Mouse (Mus musculus) G1E (cell line): ENCODE data around the gene Erbin. TPM values are rescaled to one million over a fixed set of nuclear protein-coding genes. Genes with fewer than 3 reads are reported as not detected.

ENCODE experiments used
- ATAC-seq: 2 replicates; pipeline ENCODE4 v1.8.0; 2016; ENCODE audit warnings: mild to moderate bottlenecking; ENCODE audit not compliant: insufficient number of reproducible peaks, poor library complexity, low FRiP score, severe bottlenecking; ENCODE audit errors: extremely low read depth
- DNase-seq: peaks from one replicate; pipeline ENCODE4 v3.0.0; 2012; ENCODE audit warnings: low spot score
- H3K27me3 ChIP-seq: 2 replicates; pipeline ENCODE4 v1.6.1; 2012; ENCODE audit warnings: mild to moderate bottlenecking, low read length, inconsistent platforms; ENCODE audit not compliant: insufficient read depth
- H3K36me3 ChIP-seq: replicated peaks from 2 replicates; pipeline ENCODE3; 2012; ENCODE audit warnings: mild to moderate bottlenecking, inconsistent platforms
- H3K4me1 ChIP-seq: 2 replicates; pipeline ENCODE4 v1.6.1; 2012; ENCODE audit warnings: low read depth, low read length, inconsistent platforms, mixed read lengths; ENCODE audit not compliant: insufficient read depth
- H3K4me3 ChIP-seq: 2 replicates; pipeline ENCODE4 v1.5.1; 2012; ENCODE audit warnings: low read depth, mild to moderate bottlenecking, inconsistent platforms, low read length, moderate library complexity, mixed read lengths
- H3K9me3 ChIP-seq: replicated peaks from 2 replicates; pipeline ENCODE4 v1.6.1; 2012; ENCODE audit warnings: inconsistent platforms
- CTCF ChIP-seq: IDR thresholded peaks from 2 replicates; pipeline ENCODE4 v1.5.1; 2012; ENCODE audit warnings: low read depth, low read length, inconsistent platforms, mixed read lengths
- GATA1 ChIP-seq: IDR thresholded peaks from 2 replicates; pipeline ENCODE4 v1.6.1; 2012; ENCODE audit warnings: borderline replicate concordance, low read length, inconsistent platforms, mixed read lengths
- GATA2 ChIP-seq: IDR thresholded peaks from 2 replicates; pipeline ENCODE4 v1.6.1; 2012; ENCODE audit warnings: low read depth, low read length, inconsistent platforms, borderline replicate concordance
- POLR2AphosphoS5 ChIP-seq: IDR thresholded peaks from 2 replicates; pipeline ENCODE4 v1.6.1; 2012; ENCODE audit warnings: low read depth, low read length, inconsistent platforms; ENCODE audit not compliant: insufficient replicate concordance
- TAL1 ChIP-seq: conservative IDR thresholded peaks from 2 replicates; pipeline ENCODE4 v1.6.1; 2012; ENCODE audit warnings: low read depth, low read length, inconsistent platforms, mixed read lengths
- polyA plus RNA-seq: library from polyadenylated mRNA; stranded (reverse); fragments of >175 nt; gene quantifications from 2 replicates; pipeline ENCODE4 v1.2.3, GENCODE M21; 2012
- total RNA-seq, 2 experiments: library from RNA; stranded (forward) in 1 of 2; stranded (reverse) in 1 of 2; fragments of 200-1000 nt in 1 of 2; fragments of >200 nt in 1 of 2; fragmentation: Nextera tagmentation in 1 of 2; gene quantifications; 2 replicates each; pipeline ENCODE4 v1.2.3; 2014 to 2017

Gene Erbin
- total and polyA plus RNA-seq, 3 experiments = 7.9 to 142 (median 135) TPM

DNA sequence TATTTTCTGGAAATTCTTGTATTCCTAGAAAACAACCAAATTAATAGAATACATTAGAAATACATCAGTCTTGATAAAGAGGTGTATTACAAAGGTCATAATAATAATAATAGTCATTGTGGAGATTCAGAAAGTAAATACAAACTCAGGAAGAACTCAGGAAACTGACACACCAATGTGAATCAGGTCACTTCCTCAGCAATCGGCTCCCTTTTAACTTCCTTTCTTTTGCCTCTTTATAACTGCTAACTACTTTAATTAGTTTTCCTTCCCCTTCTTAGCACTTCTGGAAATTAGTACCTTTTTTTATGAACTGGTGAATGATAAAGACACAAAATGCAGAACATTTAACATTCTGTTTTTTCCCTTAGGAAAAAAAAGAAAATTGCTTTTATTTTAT lies 51.4 kb downstream of the Erbin start:
- DNase-seq (no peak), ATAC-seq (no peak)
- H3K4me1 ChIP-seq = peaks cover 4% of the 10 kb centered on the region; the same call in 1 of the 2 replicates
- TF ChIP-seq GATA1 = no peak
- no peak for TF ChIP-seq CTCF
- TF ChIP-seq GATA2 = no peak
- no peak for TF ChIP-seq POLR2AphosphoS5
- no peak for TF ChIP-seq TAL1
- H3K27me3 ChIP-seq = no peaks in the 10 kb centered on the region
- no peak overlapping the region for H3K4me3 ChIP-seq
- no peaks in the 10 kb centered on the region for H3K9me3 ChIP-seq
- peaks cover 34% of the 10 kb centered on the region for H3K36me3 ChIP-seq

- H3K36me3 ChIP-seq = peaks cover 41% of the 10 kb centered on the region
- H3K27me3 ChIP-seq = no peaks in the 10 kb centered on the region
- H3K9me3 ChIP-seq = no peaks in the 10 kb centered on the region
- DNase-seq = no peak
- TF ChIP-seq CTCF (no peak), GATA2 (no peak), TAL1 (no peak), GATA1 (no peak), POLR2AphosphoS5 (no peak)
- H3K4me1 ChIP-seq = no peaks in the 10 kb centered on the region
- H3K4me3 ChIP-seq = no peak overlapping the region
- no peak for ATAC-seq
Measured at GRCm38 (mm10) chr13:103862041-103862440, 58.3 kb downstream of the Erbin start.

DNA sequence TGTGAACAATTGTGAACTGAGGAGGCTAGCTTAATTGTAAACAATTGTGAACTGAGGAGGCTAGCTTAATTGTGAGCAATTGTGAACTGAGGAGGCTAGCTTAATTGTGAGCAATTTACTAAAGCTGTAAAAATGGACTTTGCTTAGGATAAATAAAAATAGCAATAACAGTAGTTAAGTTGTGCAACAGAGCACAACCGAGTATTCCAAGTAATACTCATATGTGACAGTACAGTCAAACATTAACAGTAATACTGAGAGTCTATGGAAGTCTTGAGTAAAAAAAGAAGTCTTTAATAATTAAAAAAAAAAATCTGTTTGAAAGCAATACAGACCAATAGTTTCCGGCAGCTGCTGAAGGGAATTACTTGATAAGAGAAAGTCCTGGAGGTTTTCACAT lies 61.3 kb downstream of the Erbin start:
- peaks cover 42% of the 10 kb centered on the region for H3K36me3 ChIP-seq
- no peak for TF ChIP-seq POLR2AphosphoS5
- TF ChIP-seq GATA1 = no peak
- TF ChIP-seq GATA2 = no peak
- no peak for TF ChIP-seq TAL1
- no peak for TF ChIP-seq CTCF
- no peaks in the 10 kb centered on the region for H3K27me3 ChIP-seq
- H3K4me1 ChIP-seq = no peaks in the 10 kb centered on the region
- ATAC-seq (no peak), DNase-seq (no peak)
- H3K4me3 ChIP-seq = no peak overlapping the region
- H3K9me3 ChIP-seq = no peaks in the 10 kb centered on the region

GRCm38 (mm10) chr13:103847614-103848013 lies 72.7 kb downstream of the Erbin start:
- ATAC-seq (no peak), DNase-seq (no peak)
- Histone ChIP-seq H3K36me3 (peaks cover 46% of the 10 kb centered on the region), H3K4me1 (no peaks in the 10 kb centered on the region), H3K27me3 (no peaks in the 10 kb centered on the region), H3K9me3 (no peaks in the 10 kb centered on the region), H3K4me3 (no peak overlapping the region)
- TF ChIP-seq GATA1 (no peak), GATA2 (no peak), CTCF (no peak), TAL1 (no peak), POLR2AphosphoS5 (no peak)

DNA sequence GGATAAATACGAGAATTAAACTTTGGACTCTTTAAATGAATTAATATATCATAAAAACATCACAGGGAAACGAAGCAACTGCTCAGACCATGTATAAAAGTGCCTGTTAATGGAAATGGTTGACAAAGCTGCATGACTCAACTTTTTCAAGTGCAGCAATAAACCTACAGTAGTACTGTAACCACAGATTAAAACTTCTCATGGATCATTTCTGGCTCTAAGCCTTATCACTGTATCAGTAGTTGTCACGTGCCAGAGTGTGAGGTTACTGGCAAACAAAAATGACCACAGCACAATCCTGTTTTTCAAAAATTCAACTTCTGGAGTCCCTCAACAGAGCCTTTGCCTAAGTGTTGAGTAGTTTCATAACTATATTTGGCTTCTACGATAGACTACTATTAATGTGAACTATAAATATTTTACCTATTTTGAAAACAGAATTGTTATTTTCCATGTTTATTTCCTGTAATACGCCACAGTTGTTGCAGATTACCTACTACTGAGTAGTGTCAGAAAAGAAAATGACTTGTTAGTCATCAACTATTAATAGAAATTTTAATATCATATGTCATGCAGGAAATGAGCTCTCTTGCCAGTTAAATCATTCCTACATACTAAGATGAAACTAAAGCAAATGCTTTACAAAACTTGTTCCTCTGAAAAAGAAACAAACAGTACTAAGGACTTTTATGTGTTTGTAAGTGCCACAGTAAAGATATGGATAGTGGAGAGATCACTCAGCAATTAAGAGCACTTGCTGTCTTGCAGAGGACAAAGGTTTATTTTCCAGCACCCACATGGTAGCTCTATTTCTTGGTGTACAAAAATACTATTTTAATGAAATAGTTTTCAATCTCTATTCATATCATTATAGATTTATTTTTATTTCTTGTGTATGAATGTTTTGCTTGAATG lies 78.8 kb downstream of the Erbin start:
- H3K27me3 ChIP-seq = no peaks in the 10 kb centered on the region
- TF ChIP-seq TAL1 = no peak
- no peak for TF ChIP-seq POLR2AphosphoS5
- TF ChIP-seq GATA1 = no peak
- TF ChIP-seq GATA2 = no peak
- TF ChIP-seq CTCF = no peak
- peaks cover 11% of the 10 kb centered on the region for H3K4me1 ChIP-seq
- no peaks in the 10 kb centered on the region for H3K9me3 ChIP-seq
- ATAC-seq = peak; percentile 87
- peaks cover 58% of the 10 kb centered on the region for H3K36me3 ChIP-seq
- DNase-seq = no peak
- H3K4me3 ChIP-seq = no peak overlapping the region

- DNase-seq = no peak
Measured at GRCm38 (mm10) chr13:103838619-103839018, 81.7 kb downstream of the Erbin start.

More at GRCm38 (mm10) chr13:103838619-103839018, 81.7 kb downstream of the Erbin start:
- Histone ChIP-seq H3K4me3 (no peak overlapping the region), H3K27me3 (no peaks in the 10 kb centered on the region), H3K36me3 (peaks cover 60% of the 10 kb centered on the region), H3K4me1 (peaks cover 11% of the 10 kb centered on the region), H3K9me3 (no peaks in the 10 kb centered on the region)
- no peak for ATAC-seq
- TF ChIP-seq GATA1 (no peak), POLR2AphosphoS5 (no peak), GATA2 (no peak), TAL1 (no peak), CTCF (no peak)
